Mouse (Mus musculus) liver, embryonic 11.5 days (tissue): ENCODE data around the gene Mta2. TPM values are rescaled to one million over a fixed set of nuclear protein-coding genes. Genes with fewer than 3 reads are reported as not detected.
"Not testable (repeated sequence)": the region's sequence is repeated elsewhere in the genome, so short reads cannot be mapped to it uniquely, and the experiment has no call there.

Experiments
- ATAC-seq: fragments of 200-750 bp; cut with Nextera tagmentation; replicated peaks from 2 replicates; pipeline ENCODE4 v1.8.0; 2017; ENCODE audit warnings: moderate number of reproducible peaks, mild to moderate bottlenecking, moderate TSS enrichment, moderate library complexity; ENCODE audit not compliant: low FRiP score
- DNase-seq: peaks from one replicate; pipeline ENCODE4 v3.0.0-alpha.2; 2017; ENCODE audit warnings: low spot score
- H3K27ac ChIP-seq: fragments of 300-500 bp; sonication (generic); 2 replicates; pipeline ENCODE4 v1.5.1; 2014; ENCODE audit warnings: mild to moderate bottlenecking, low read depth, low read length, control low read depth
- H3K27me3 ChIP-seq: fragments of 300-500 bp; sonication (generic); replicated peaks from 2 replicates; pipeline ENCODE4 v1.6.1; 2014; ENCODE audit warnings: low read length, mixed read lengths; ENCODE audit not compliant: control insufficient read depth, insufficient read depth
- H3K36me3 ChIP-seq: fragments of 300-500 bp; sonication (generic); 2 replicates; pipeline ENCODE4 v1.6.1; 2014; ENCODE audit warnings: mild to moderate bottlenecking, low read length, moderate library complexity, mixed read lengths; ENCODE audit not compliant: control insufficient read depth, insufficient read depth
- H3K4me1 ChIP-seq: fragments of 300-500 bp; sonication (generic); replicated peaks from 2 replicates; pipeline ENCODE4 v1.6.1; 2014; ENCODE audit warnings: low read length, mixed read lengths; ENCODE audit not compliant: control insufficient read depth, insufficient read depth
- H3K4me2 ChIP-seq: fragments of 300-500 bp; sonication (generic); 2 replicates; pipeline ENCODE4 v1.6.1; 2014; ENCODE audit warnings: mild to moderate bottlenecking, control low read depth, moderate library complexity
- H3K4me3 ChIP-seq: fragments of 300-500 bp; sonication (generic); 2 replicates; pipeline ENCODE4 v1.5.1; 2014; ENCODE audit warnings: low read depth, low read length, control low read depth
- H3K9ac ChIP-seq: fragments of 300-500 bp; sonication (generic); 2 replicates; pipeline ENCODE4 v1.6.1; 2014; ENCODE audit warnings: low read depth, low read length, control low read depth
- H3K9me3 ChIP-seq: fragments of 300-500 bp; sonication (generic); 2 replicates; pipeline ENCODE4 v1.6.1; 2016; ENCODE audit warnings: low read length, inconsistent platforms, mixed read lengths; ENCODE audit not compliant: control insufficient read depth
- WGBS: fragments of 180-500 bp; shearing (Covaris S2); extraction: QIAGEN DNeasy Blood & Tissue Kit; methylation state at CpG from one replicate; pipeline ENCODE4 v1.1.7; 2014; 5-methylcytosine and 5-hydroxymethylcytosine counted together
- polyA plus RNA-seq: library from polyadenylated mRNA; unstranded; fragments of >200 nt; fragmentation: Nextera tagmentation; extraction: Ambion mirVana; gene quantifications from 2 replicates; pipeline ENCODE4 v1.2.1, GENCODE M21; 2014

Gene Mta2
- 75.6 and 81.1 TPM in 2 replicates for polyA plus RNA-seq

GRCm38 (mm10) chr19:8941515-8942217 is at the start of gene Mta2:
Gene Mta2 (plus strand): TSS chr19:8941875.
- H3K4me1 ChIP-seq = peaks cover 41% of the 10 kb centered on the region
- peak within 1 kb of the TSS; percentile 90 for H3K4me3 ChIP-seq
- no peaks in the 10 kb centered on the region for H3K9me3 ChIP-seq
- ATAC-seq = peak; percentile 90
- under 1% methylated on average over 64 of the region's 64 CpGs for WGBS
- peak within 1 kb of the TSS; percentile 75 for H3K4me2 ChIP-seq
- peaks cover 28% of the 10 kb centered on the region for H3K36me3 ChIP-seq
- H3K27ac ChIP-seq = peak within 1 kb of the TSS; percentile 99
- DNase-seq = peak; percentile 98
- H3K9ac ChIP-seq = peak within 1 kb of the TSS; percentile 99
- H3K27me3 ChIP-seq = no peaks in the 10 kb centered on the region

GRCm38 (mm10) chr19:8892829-8893766 is 48.6 kb upstream of the Mta2 start, which contains the start of gene Ints5:
Gene Ints5 (plus strand): TSS chr19:8893005.
- no peaks in the 10 kb centered on the region for H3K9me3 ChIP-seq
- ATAC-seq (peak; percentile 69), DNase-seq (peak; percentile 86)
- H3K27ac ChIP-seq = peak within 1 kb of the TSS; percentile 92
- H3K4me1 ChIP-seq = peaks cover 19% of the 10 kb centered on the region
- H3K4me2 ChIP-seq = peak within 1 kb of the TSS; percentile 70
- peak within 1 kb of the TSS; percentile 92 for H3K9ac ChIP-seq
- H3K27me3 ChIP-seq = no peaks in the 10 kb centered on the region
- H3K36me3 ChIP-seq = peaks cover 17% of the 10 kb centered on the region; the same call in 1 of the 2 replicates
- 2% methylated on average over 54 of the region's 54 CpGs for WGBS
- H3K4me3 ChIP-seq = peak within 1 kb of the TSS; percentile 80

GRCm38 (mm10) chr19:8895397-8895960 is 46.2 kb upstream of the Mta2 start:
- Histone ChIP-seq H3K4me1 (peaks cover 25% of the 10 kb centered on the region), H3K9ac (no peak overlapping the region; the same call in 1 of the 2 replicates), H3K27ac (no peak overlapping the region), H3K27me3 (no peaks in the 10 kb centered on the region), H3K9me3 (no peaks in the 10 kb centered on the region), H3K4me3 (0 out of 2 replicates have a peak overlapping the region, but pooled peaks have one; percentile 12), H3K36me3 (peaks cover 16% of the 10 kb centered on the region; the same call in 1 of the 2 replicates), H3K4me2 (no peak overlapping the region)
- ATAC-seq (no peak), DNase-seq (no peak)
- 88% methylated on average over 9 of the region's 9 CpGs for WGBS

- H3K27me3 ChIP-seq, H3K27ac ChIP-seq, H3K9me3 ChIP-seq, H3K4me3 ChIP-seq, ATAC-seq, DNase-seq: not testable (repeated sequence)
- Histone ChIP-seq H3K9ac (peak overlapping the region; percentile 3; the same call in 1 of the 2 replicates), H3K4me2 (peak overlapping the region; percentile 87), H3K36me3 (peaks cover 13% of the 10 kb centered on the region; the same call in 1 of the 2 replicates), H3K4me1 (peaks cover 25% of the 10 kb centered on the region)
- 89% methylated on average over 5 of the region's 5 CpGs for WGBS
Measured at GRCm38 (mm10) chr19:8896231-8896630, 45.4 kb upstream of the Mta2 start.

- ATAC-seq = peak; percentile 25
Measured at GRCm38 (mm10) chr19:8897211-8897864, 44.3 kb upstream of the Mta2 start.

GRCm38 (mm10) chr19:8897865-8898495 is 43.7 kb upstream of the Mta2 start, which contains the start of gene Ganab:
Gene Ganab (plus strand): TSS chr19:8898071.
- Histone ChIP-seq H3K9ac (peak within 1 kb of the TSS; percentile 97), H3K36me3 (peaks cover 16% of the 10 kb centered on the region; the same call in 1 of the 2 replicates), H3K4me2 (peak within 1 kb of the TSS; percentile 87), H3K9me3 (no peaks in the 10 kb centered on the region), H3K4me3 (peak within 1 kb of the TSS; percentile 98), H3K4me1 (peaks cover 25% of the 10 kb centered on the region), H3K27me3 (no peaks in the 10 kb centered on the region), H3K27ac (peak within 1 kb of the TSS; percentile 93)
- DNase-seq (peak; percentile 95), ATAC-seq (peak; percentile 98)
- under 1% methylated on average over 53 of the region's 53 CpGs for WGBS

More at GRCm38 (mm10) chr19:8897211-8897864, 44.3 kb upstream of the Mta2 start:
- 35% methylated on average over 21 of the region's 21 CpGs for WGBS
- Histone ChIP-seq H3K36me3 (peaks cover 15% of the 10 kb centered on the region; the same call in 1 of the 2 replicates), H3K27ac (peak overlapping the region; percentile 86), H3K9ac (peak overlapping the region; percentile 58), H3K4me2 (peak overlapping the region; percentile 87), H3K4me3 (peak overlapping the region; percentile 98), H3K4me1 (peaks cover 25% of the 10 kb centered on the region)
- not testable (repeated sequence) for H3K9me3 ChIP-seq, H3K27me3 ChIP-seq, DNase-seq

- peak overlapping the region; percentile 97 for H3K9ac ChIP-seq
- no peaks in the 10 kb centered on the region for H3K27me3 ChIP-seq
- 7% methylated on average over 13 of the region's 13 CpGs for WGBS
- peak overlapping the region; percentile 98 for H3K4me3 ChIP-seq
- DNase-seq = no peak
- ATAC-seq = peak; percentile 3; the same call in 1 of the 2 replicates
- H3K27ac ChIP-seq = peak overlapping the region; percentile 93
- peak overlapping the region; percentile 87 for H3K4me2 ChIP-seq
- H3K36me3 ChIP-seq = peaks cover 20% of the 10 kb centered on the region; the same call in 1 of the 2 replicates
- no peaks in the 10 kb centered on the region for H3K9me3 ChIP-seq
- peaks cover 25% of the 10 kb centered on the region for H3K4me1 ChIP-seq
Measured at GRCm38 (mm10) chr19:8898576-8898975, 43.1 kb upstream of the Mta2 start.
